Mouse (Mus musculus): ENCODE results near the gene Sp8.

Sp8 gene

GRCm38 (mm10) chr12:118846221-118846620 lies at the start of gene Sp8:
Gene Sp8, plus strand, starts transcription at chr12:118846329.
- in situ Hi-C loops (cut with MboI, MseI) = loop anchor here in 1 of 2 experiments (25.0 kb wide), 1 partner anchor 1034 kb away; the partner anchor contains the start of gene Cdca7l

- in situ Hi-C loops (cut with MboI, MseI) = no loop called here
These were observed 34.7 kb upstream of the Sp8 start for GRCm38 (mm10) chr12:118811328-118811961.

GRCm38 (mm10) chr12:118814561-118814960 lies 31.6 kb upstream of the Sp8 start:
- in situ Hi-C loops (cut with MboI, MseI) = no loop called here

DNA sequence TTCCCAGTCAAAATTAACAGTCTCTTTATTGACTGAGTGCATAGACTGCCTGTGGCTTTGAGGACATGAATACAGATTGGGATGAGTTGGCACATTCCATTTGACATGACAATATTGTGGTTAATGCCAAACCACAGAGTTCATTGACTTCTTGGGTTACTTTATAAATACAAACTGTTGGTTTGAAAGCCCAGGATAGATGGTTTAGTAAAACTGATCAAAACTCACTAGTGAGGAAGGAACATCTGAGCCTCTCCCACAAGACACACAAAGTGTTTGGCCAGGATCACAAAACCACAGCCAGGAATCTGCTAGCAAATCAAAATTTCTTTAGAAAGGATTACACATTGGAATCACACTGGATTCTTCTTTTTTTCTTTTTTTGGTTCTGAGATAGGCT lies 30.0 kb upstream of the Sp8 start:
- in situ Hi-C loops (cut with MboI, MseI) = no loop called here

GRCm38 (mm10) chr12:118829881-118830280 lies 16.2 kb upstream of the Sp8 start:
- in situ Hi-C loops (cut with MboI, MseI) = loop anchor here in 1 of 2 experiments (25.0 kb wide), 1 partner anchor 1018 kb away; the partner anchor contains the start of gene Cdca7l

GRCm38 (mm10) chr12:118836411-118837341 lies 9.5 kb upstream of the Sp8 start:
- in situ Hi-C loops (cut with MboI, MseI) = loop anchor here in 1 of 2 experiments (25.0 kb wide), 1 partner anchor 1024 kb away; the partner anchor contains the start of gene Cdca7l

- in situ Hi-C loops (cut with MboI, MseI) = loop anchor here in 1 of 2 experiments (25.0 kb wide), 1 partner anchor 1025 kb away; the partner anchor contains the start of gene Cdca7l
These were observed 8.8 kb upstream of the Sp8 start for GRCm38 (mm10) chr12:118837361-118837760.

DNA sequence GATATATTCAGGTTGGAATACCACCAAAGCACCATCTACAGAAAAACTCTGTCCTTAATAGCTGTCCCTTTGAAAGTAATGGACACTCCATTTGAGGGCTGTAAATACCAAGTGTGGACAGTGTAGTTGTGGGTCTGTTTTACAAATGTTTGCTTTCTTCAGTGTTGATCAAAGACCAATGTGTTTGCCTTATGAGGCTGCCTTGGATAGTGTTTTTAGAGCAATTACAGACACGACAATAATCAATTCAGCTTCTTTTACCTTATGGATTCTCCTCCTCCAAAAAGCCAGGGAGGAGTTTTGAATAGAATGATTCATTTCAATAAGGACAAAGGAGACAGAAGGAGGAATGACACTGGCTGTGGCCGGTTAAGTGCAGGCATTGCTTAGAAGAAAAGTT lies 7.9 kb upstream of the Sp8 start:
- in situ Hi-C loops (cut with MboI, MseI) = loop anchor here in 1 of 2 experiments (25.0 kb wide), 1 partner anchor 1026 kb away; the partner anchor contains the start of gene Cdca7l

- in situ Hi-C loops (cut with MboI, MseI) = loop anchor here in 1 of 2 experiments (25.0 kb wide), 1 partner anchor 1027 kb away; the partner anchor contains the start of gene Cdca7l
These were observed 6.7 kb upstream of the Sp8 start for GRCm38 (mm10) chr12:118839398-118839797.

- in situ Hi-C loops (cut with MboI, MseI) = loop anchor here in 1 of 2 experiments (25.0 kb wide), 1 partner anchor 1028 kb away; the partner anchor contains the start of gene Cdca7l
These were observed 5.8 kb upstream of the Sp8 start for GRCm38 (mm10) chr12:118840301-118840700.

GRCm38 (mm10) chr12:118840861-118841260 lies 5.3 kb upstream of the Sp8 start:
- in situ Hi-C loops (cut with MboI, MseI) = loop anchor here in 1 of 2 experiments (25.0 kb wide), 1 partner anchor 1029 kb away; the partner anchor contains the start of gene Cdca7l

GRCm38 (mm10) chr12:118841381-118841922 lies 4.7 kb upstream of the Sp8 start:
- in situ Hi-C loops (cut with MboI, MseI) = loop anchor here in 1 of 2 experiments (25.0 kb wide), 1 partner anchor 1029 kb away; the partner anchor contains the start of gene Cdca7l

DNA sequence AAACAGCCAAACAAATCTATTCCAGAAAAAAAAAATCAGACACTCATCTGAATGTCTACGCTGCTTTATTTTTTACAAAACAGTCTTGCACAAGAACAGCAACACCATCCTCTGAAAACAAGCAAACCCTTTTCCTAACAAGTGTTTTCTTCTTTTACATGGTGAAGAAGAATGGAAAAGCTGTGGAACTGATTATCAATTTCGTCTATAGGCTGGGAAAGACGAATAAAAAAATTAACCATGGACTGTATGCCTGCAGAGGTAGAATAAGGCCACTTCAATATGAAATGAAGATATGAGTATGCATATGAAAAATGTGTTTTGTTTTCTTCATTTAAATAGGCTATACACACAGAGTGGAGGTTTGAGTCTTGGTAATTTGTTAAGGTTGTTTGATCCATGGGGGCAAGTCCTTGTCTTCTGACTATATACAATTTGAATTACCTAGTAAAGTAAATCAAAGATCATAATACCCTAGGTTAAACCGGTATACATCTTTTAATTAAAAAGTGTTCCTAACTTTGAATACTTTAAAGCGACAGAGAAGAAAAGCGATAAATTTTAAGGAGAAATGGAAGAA lies 4.1 kb upstream of the Sp8 start:
- in situ Hi-C loops (cut with MboI, MseI) = loop anchor here in 1 of 2 experiments (25.0 kb wide), 1 partner anchor 1030 kb away; the partner anchor contains the start of gene Cdca7l

DNA sequence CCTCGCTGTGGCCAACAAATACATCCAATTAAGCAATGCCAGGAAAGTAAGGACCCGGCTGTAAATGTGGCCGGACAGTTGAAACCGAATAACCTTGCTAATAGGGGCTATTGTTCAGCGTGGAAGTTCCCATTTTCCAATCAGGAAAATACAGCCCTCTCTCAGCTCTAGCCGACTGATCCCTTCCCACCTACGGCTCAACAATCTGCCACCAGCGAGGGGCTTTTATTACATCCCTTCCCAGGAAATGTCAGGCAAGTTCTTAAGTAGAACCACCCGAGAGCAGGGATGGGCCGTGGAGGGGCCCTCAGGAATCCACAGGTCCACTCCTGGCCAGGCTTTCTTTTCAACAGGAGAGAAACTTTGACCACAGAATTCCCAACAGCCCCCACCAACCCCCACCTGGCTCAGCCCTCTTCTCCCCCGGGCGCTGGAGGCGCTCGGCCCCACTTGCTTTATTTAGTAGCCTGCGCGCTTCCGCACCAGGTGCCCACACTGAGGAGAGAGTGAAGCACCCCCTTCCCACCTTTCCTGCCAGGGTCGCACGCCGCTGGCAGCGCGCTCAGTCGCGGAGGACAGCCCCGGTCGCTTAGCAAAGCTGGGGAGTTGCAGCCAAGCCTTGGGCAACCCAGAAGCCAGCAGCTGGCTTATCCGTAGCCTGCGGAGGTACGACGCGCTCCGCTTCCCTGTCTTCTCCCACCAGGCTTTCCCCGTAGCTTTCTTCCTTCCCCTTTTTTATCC lies 3.3 kb upstream of the Sp8 start:
- in situ Hi-C loops (cut with MboI, MseI) = loop anchor here in 1 of 2 experiments (25.0 kb wide), 1 partner anchor 1031 kb away; the partner anchor contains the start of gene Cdca7l

GRCm38 (mm10) chr12:118844111-118844510 lies 2.0 kb upstream of the Sp8 start:
- in situ Hi-C loops (cut with MboI, MseI) = loop anchor here in 1 of 2 experiments (25.0 kb wide), 1 partner anchor 1032 kb away; the partner anchor contains the start of gene Cdca7l

DNA sequence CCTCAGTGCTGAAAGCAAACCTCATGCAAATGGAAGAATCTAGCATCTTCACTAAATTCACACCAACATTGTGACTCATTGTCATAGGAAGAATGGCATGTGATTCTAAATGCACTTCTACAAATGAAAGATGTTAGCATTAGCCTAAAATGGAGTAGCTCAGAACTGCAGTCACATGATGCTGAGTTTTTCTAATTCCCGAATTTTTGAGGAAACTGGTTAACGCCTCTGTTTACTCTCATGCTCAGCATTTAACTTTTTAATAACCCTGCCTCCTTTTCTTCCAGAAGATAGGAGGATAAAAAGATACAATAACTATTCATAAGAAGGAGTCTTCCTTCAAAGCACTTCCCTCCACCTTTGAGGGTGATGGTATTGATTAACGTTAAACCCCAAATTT lies 1.3 kb upstream of the Sp8 start:
- in situ Hi-C loops (cut with MboI, MseI) = loop anchor here in 1 of 2 experiments (25.0 kb wide), 1 partner anchor 1033 kb away; the partner anchor contains the start of gene Cdca7l

DNA sequence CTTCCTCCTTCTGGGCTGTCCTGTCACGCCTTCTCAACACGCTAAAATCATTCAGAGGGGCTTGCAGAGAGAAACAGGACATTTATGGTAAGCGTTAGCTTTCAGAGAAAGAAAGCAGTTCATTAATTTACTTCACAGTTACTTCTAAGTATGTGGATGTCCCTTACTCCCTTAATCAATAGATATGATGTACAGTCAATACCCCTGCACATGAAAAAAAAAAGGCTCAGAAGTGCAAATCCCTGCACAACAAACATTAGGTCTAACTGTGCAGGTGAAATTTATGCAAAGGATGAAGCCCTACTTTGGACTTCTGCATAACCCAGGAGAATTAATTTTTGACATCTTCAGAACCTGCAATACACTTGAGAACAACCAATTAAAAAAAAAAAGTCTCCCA lies 778 bp upstream of the Sp8 start:
- in situ Hi-C loops (cut with MboI, MseI) = loop anchor here in 1 of 2 experiments (25.0 kb wide), 1 partner anchor 1033 kb away; the partner anchor contains the start of gene Cdca7l

DNA sequence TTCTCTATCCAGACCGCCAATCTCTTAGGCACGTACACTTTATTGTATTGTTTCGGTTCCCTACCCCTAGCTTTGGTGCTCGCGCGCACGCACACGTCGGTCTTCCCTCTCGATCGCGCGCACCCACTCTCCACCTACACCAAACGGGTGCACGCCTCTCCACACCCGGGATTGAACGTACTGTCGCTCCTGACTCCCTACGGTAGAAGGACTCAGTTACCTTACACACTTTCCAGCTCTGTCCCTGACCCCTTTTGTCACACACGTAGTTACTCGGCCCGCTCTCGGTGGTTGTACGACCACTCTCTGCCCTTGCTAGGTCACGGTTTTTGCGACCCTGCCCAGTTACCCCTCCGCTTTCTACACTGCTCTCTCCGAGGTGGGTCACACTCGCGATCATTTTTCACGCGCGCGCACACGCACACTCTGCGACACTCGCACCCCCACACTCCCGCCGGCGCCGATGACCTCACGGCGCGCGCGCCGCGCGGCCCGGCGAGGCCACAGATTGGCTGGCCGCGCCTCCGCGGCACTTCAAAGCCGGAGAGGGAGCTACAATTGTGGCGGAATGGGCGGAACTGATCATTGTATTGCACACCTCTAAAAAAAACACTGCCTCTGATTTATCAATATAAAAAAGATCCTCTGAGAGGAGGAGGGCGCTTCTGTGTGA lies 656 bp downstream of the Sp8 start:
- in situ Hi-C loops (cut with MboI, MseI) = loop anchor here in 1 of 2 experiments (25.0 kb wide), 1 partner anchor 1034 kb away; the partner anchor contains the start of gene Cdca7l

- in situ Hi-C loops (cut with MboI, MseI) = loop anchor here in 1 of 2 experiments (25.0 kb wide), 1 partner anchor 1035 kb away; the partner anchor contains the start of gene Cdca7l
These were observed 1.3 kb downstream of the Sp8 start for GRCm38 (mm10) chr12:118847381-118847780.
